Mouse (Mus musculus) adrenal gland, adult 18-20 months (tissue): ENCODE data around the gene Asb8. TPM values are rescaled to one million over a fixed set of nuclear protein-coding genes. Genes with fewer than 3 reads are reported as not detected.

ENCODE experiments used
- DNase-seq, 2 experiments: peaks; one replicate each; pipeline ENCODE4 v3.0.0; 2021 to 2022; ENCODE audit warnings: low spot score in 2 of 2
- total RNA-seq, 2 experiments: library from RNA; stranded (reverse); gene quantifications; 1 replicate in 1 of 2; 2 replicates in 1 of 2; pipeline ENCODE4 v1.2.3; 2021

Gene Asb8
- total RNA-seq, 2 experiments from 2014 or later: 38.1 to 41.2 TPM

- DNase-seq: no peak
Observed at GRCm38 (mm10) chr15:98088889-98089288, 76.5 kb downstream of the Asb8 start.

Other genes starting within 250 kb of the Asb8 start
- gene Tmem106c, start 201.4 kb downstream of the Asb8 start, total RNA-seq: 10 to 100 TPM; 58.7 to 65.1 TPM
- gene Col2a1, start 160.9 kb downstream of the Asb8 start, total RNA-seq: not detected
- gene Pfkm, start 73.0 kb downstream of the Asb8 start, total RNA-seq: 10 to 100 TPM; 71.0 to 86.3 TPM
- gene Senp1, start 71.9 kb downstream of the Asb8 start, total RNA-seq: 10 to 100 TPM; 16.3 to 16.9 TPM
- 1 to 10 TPM in 1 of 2 experiments, under 1 TPM in 1; 0.83 to 1.1 TPM for gene Ccdc184, start 1.5 kb upstream of the Asb8 start, total RNA-seq
- gene Olfr288, start 29.9 kb upstream of the Asb8 start, total RNA-seq: not detected
- gene Gm44579, start 55.4 kb upstream of the Asb8 start, total RNA-seq: not detected
- gene Olfr287, start 55.4 kb upstream of the Asb8 start, total RNA-seq: not detected
- gene Olfr286, start 68.8 kb upstream of the Asb8 start, total RNA-seq: not detected
- not detected for gene H1fnt, start 91.7 kb upstream of the Asb8 start, total RNA-seq
- gene Zfp641, start 130.5 kb upstream of the Asb8 start, total RNA-seq: 1 to 10 TPM; 3.8 to 4.6 TPM
- gene Olfr285, start 151.7 kb upstream of the Asb8 start, total RNA-seq: not detected
- gene Olfr284, start 175.4 kb upstream of the Asb8 start, total RNA-seq: not detected
- not detected for gene Olfr283, start 215.3 kb upstream of the Asb8 start, total RNA-seq